Mouse (Mus musculus): ENCODE measurements at regions not wholly inside any gene's neighbourhood (a gene's known extent, or its start where the extent isn't known, plus 50 kb on each side); places are given as distances from the start of the nearest gene placed in this dataset.
"Not testable (repeated sequence)": the region's sequence is repeated elsewhere in the genome, so short reads cannot be mapped to it uniquely, and the experiment has no call there.

DNA sequence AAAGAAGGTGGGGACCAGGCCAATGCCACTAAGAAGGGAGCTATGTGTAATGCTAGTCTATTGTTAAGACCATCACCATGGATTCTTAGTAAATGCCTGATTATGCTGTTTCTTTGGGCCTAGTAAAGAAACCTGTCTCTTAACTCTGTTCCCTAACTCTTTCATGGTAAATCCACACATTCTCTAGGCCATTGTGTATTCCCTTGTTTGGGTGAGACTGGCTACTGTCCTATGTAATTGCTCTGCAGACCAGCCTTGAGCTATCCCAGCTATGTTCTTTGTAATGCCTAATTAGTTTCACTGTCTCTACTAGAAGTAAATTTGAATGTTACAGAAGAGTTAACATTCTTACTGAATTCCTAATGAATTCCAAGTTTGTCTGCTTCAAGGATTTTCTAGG lies 186.9 kb upstream of the Gm10750 start:
- no peak for DNase-seq (ENCODE audit: low read depth, low spot score)

- DNase-seq (ENCODE audit: low read depth, low spot score): no peak
These were observed 178.7 kb upstream of the Gm10750 start for GRCm38 (mm10) chr2:149195736-149196135.

DNA sequence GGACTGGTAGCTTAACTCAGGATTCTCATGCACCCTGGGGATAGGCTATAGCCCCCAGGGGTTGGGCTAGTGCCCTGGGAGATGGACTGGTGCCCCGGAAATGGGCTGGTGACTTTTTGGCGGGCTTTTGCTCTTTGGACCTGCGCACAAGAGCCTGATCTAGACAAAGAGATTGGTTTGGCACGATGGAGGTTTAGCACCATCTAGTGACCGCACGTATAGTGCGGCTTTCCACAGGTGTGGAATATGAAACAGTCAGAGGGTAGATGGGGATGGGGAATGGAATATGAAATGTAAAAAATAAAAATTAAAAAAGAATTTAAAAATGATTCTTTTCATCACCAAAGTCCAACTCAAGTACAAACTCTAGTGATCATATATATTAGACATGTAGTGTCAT lies 141.4 kb upstream of the Gm10750 start:
- peak; percentile 39 for DNase-seq (ENCODE audit: low read depth, low spot score)

- not testable (repeated sequence) for DNase-seq (ENCODE audit: low read depth, low spot score)
These were observed 92.5 kb upstream of the Gm10750 start for GRCm38 (mm10) chr2:149109551-149109950.

DNA sequence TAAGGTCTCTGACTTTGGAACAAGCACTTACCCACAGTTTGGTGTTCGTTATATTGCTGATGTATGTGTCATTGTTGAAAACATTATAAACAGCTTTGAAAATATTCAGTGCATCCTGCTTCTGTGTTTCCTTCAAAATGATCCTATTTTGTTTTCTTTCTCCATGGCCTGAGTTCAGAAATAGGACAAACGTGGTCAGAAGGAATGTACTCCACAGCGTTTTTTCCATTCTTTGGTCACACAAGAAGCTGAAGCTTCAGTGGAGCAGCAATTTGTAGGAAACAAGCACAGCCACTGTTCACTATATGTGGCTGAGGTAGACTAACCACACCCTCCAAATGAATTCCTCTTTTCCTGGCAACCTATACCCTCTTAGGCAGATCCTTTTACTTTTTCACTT lies 75.1 kb upstream of the Gm10750 start:
- no peak for DNase-seq (ENCODE audit: low read depth, low spot score)
